Mouse (Mus musculus) G1E (cell line): ENCODE measurements at regions not wholly inside any gene's neighbourhood (a gene's known extent, or its start where the extent isn't known, plus 50 kb on each side); places are given as distances from the start of the nearest gene placed in this dataset.

Experiments used
- CTCF ChIP-seq: IDR thresholded peaks from 2 replicates; pipeline ENCODE4 v1.5.1; 2012; ENCODE audit warnings: low read depth, low read length, inconsistent platforms, mixed read lengths
- TAL1 ChIP-seq: conservative IDR thresholded peaks from 2 replicates; pipeline ENCODE4 v1.6.1; 2012; ENCODE audit warnings: low read depth, low read length, inconsistent platforms, mixed read lengths

DNA sequence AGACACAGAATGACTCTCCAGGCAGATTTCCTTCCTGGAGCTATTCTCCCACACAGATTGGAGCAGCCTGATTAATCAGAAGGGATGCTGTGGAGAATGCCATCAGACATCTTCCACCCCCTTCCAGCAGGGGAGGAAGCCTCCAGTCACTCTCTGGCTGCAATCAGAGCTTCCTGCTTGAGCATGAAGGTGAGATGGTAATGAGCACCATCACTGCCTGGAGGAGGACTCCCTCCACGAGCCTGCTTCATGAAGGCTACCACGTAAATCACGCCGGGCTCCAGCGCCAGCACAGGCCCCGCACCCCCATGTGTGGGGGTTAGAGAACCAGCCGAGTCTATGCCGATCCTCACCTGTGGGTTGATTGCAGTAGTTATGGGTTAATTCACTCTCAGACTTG, 321.7 kb upstream of the Zmiz1 start:
- TF ChIP-seq CTCF (no peak), TAL1 (no peak)
